ENCODE assay signal across 10 mouse cellular contexts in the genomic region with DNA sequence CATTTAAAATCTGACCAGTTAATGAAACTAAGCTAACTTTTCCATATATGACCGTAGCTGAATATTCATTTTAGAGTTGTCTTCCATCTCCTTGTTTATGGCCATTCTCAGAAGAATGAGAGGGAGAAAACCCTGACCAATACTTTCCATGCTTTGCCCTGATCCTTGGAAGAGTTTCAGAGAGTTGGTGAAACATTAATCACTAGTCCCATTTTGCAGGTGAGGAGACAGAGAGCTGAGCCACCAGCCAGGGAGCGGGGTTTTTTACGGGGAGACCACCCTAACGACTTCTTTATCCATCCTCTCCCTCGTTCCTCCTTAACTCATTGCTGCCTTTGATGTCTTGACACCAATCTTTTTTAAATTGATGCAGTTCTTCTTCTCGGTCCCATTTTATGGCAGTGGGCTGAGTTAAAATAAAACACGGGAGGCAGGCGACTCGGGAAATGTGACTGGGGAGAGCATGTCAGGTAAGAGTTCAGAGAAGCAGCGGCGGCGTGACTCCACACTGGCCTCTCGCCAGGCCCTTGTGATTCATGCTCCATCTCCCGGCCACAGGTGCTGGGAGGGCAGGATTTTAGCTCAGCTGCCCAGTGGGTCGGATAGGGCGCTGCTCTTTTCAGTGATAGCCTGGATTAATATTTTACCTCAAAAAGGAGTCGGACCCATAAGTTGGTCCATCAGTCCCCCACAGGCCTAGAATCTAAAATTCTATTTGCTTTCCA.
DNase-seq lines count a peak whose midpoint lies in the region; ATAC-seq and TF ChIP-seq lines count a peak whose summit lies in the region.
"Had no signal": no experiment of that assay in that cellular context is flagged by ENCODE, and none has a peak within 500 bp of the region (broad histone marks: within the 10 kb centered on the region; RNA-seq: fewer than 3 reads in every experiment).

No protein-coding gene starts in this region.

- H3K4me2 ChIP-seq in hindbrain, embryonic 14.5 days (replicated peaks) = no peak overlapping the region
- H3K4me2 ChIP-seq in forebrain, embryonic 15.5 days (replicated peaks) = no peak overlapping the region
- H3K4me2 ChIP-seq: embryonic facial prominence, embryonic 15.5 days; lung, embryonic 15.5 days had no signal

- H3K4me3 ChIP-seq in hindbrain, embryonic 10.5 days = no peak overlapping the region
- no peak overlapping the region for H3K4me3 ChIP-seq in hindbrain, embryonic 14.5 days (replicated peaks; ENCODE audit: low read length)
- H3K4me3 ChIP-seq in small intestine, adult 2 months (ENCODE audit: low read depth, low read length) = no peak overlapping the region
- H3K4me3 ChIP-seq in forebrain, embryonic 15.5 days = no peak overlapping the region
- H3K4me3 ChIP-seq: embryonic facial prominence, embryonic 15.5 days; lung, embryonic 15.5 days had no signal

- H3K9me3 ChIP-seq in hindbrain, embryonic 10.5 days = peaks cover 6% of the 10 kb centered on the region; the same call in 1 of the 2 replicates
- H3K9me3 ChIP-seq in hindbrain, embryonic 14.5 days (ENCODE audit: control insufficient read depth, low read length) = peaks cover 6% of the 10 kb centered on the region; the same call in 1 of the 2 replicates
- H3K9me3 ChIP-seq in forebrain, embryonic 15.5 days = no peaks in the 10 kb centered on the region
- H3K9me3 ChIP-seq: embryonic facial prominence, embryonic 15.5 days; lung, embryonic 15.5 days had no signal

- 0 out of 2 replicates have a peak, but pooled peaks have one; percentile 23 for TF ChIP-seq CTCF in small intestine, adult 2 months (IDR thresholded peaks at IDR 0.05; ENCODE audit: extremely low read depth, insufficient read length, insufficient replicate concordance, low read depth, low read length)

- peaks cover 26% of the 10 kb centered on the region for H3K4me1 ChIP-seq in hindbrain, embryonic 10.5 days (replicated peaks)
- H3K4me1 ChIP-seq in hindbrain, embryonic 14.5 days (replicated peaks; ENCODE audit: control insufficient read depth, insufficient read depth, low read length) = peaks cover 10% of the 10 kb centered on the region
- H3K4me1 ChIP-seq in small intestine, adult 2 months (ENCODE audit: control insufficient read depth, insufficient read depth, insufficient read length, low read length) = peaks cover 11% of the 10 kb centered on the region; the same call in 1 of the 2 replicates
- no peaks in the 10 kb centered on the region for H3K4me1 ChIP-seq in forebrain, embryonic 15.5 days
- H3K4me1 ChIP-seq: embryonic facial prominence, embryonic 15.5 days had no signal

- H3K27me3 ChIP-seq in hindbrain, embryonic 10.5 days (ENCODE audit: insufficient read depth, poor library complexity, severe bottlenecking) = 0 out of 2 replicates have a peak, but pooled peaks cover 3% of the 10 kb centered on the region
- no peaks in the 10 kb centered on the region for H3K27me3 ChIP-seq in hindbrain, embryonic 14.5 days (ENCODE audit: control insufficient read depth, insufficient read depth, low read length)
- no peaks in the 10 kb centered on the region for H3K27me3 ChIP-seq in small intestine, adult 2 months (ENCODE audit: control insufficient read depth, insufficient read depth, low read length)
- H3K27me3 ChIP-seq in forebrain, embryonic 15.5 days = no peaks in the 10 kb centered on the region
- H3K27me3 ChIP-seq: embryonic facial prominence, embryonic 15.5 days; lung, embryonic 15.5 days had no signal

- WGBS in hindbrain, embryonic 10.5 days = 90% methylated on average over 17 of the region's 17 CpGs
- WGBS in hindbrain, embryonic 14.5 days = 77% methylated on average over 17 of the region's 17 CpGs
- WGBS in large intestine, adult 2 months = 28% methylated on average over 17 of the region's 17 CpGs
- 31% methylated on average over 17 of the region's 17 CpGs for WGBS in small intestine, adult 2 months
- 82% methylated on average over 17 of the region's 17 CpGs for WGBS in forebrain, embryonic 15.5 days

- H3K27ac ChIP-seq in hindbrain, embryonic 10.5 days = peak overlapping the region; percentile 84
- no peak overlapping the region for H3K27ac ChIP-seq in hindbrain, embryonic 14.5 days
- H3K27ac ChIP-seq in small intestine, adult 2 months (ENCODE audit: insufficient read depth, low read depth, low read length) = peak overlapping the region; percentile 88
- no peak overlapping the region for H3K27ac ChIP-seq in forebrain, embryonic 15.5 days (replicated peaks)
- H3K27ac ChIP-seq: embryonic facial prominence, embryonic 15.5 days had no signal

- no peak for ATAC-seq in hindbrain, embryonic 14.5 days (ENCODE audit: low FRiP score)
- no peak for ATAC-seq in forebrain, embryonic 15.5 days (replicated peaks)

- H3K9ac ChIP-seq in hindbrain, embryonic 14.5 days = no peak overlapping the region
- H3K9ac ChIP-seq in forebrain, embryonic 15.5 days (replicated peaks) = no peak overlapping the region
- H3K9ac ChIP-seq: embryonic facial prominence, embryonic 15.5 days; lung, embryonic 15.5 days had no signal

- H3K36me3 ChIP-seq in hindbrain, embryonic 10.5 days = no peaks in the 10 kb centered on the region
- H3K36me3 ChIP-seq in hindbrain, embryonic 14.5 days (replicated peaks; ENCODE audit: control insufficient read depth, insufficient read depth) = no peaks in the 10 kb centered on the region
- no peaks in the 10 kb centered on the region for H3K36me3 ChIP-seq in small intestine, adult 2 months (ENCODE audit: control insufficient read depth, insufficient read depth, low read length)
- no peaks in the 10 kb centered on the region for H3K36me3 ChIP-seq in forebrain, embryonic 15.5 days
- H3K36me3 ChIP-seq: embryonic facial prominence, embryonic 15.5 days; lung, embryonic 15.5 days had no signal

- no peak for DNase-seq in hindbrain, embryonic 10.5 days (ENCODE audit: low spot score)
- DNase-seq in hindbrain, embryonic 14.5 days (ENCODE audit: low spot score) = no peak
- DNase-seq in adrenal gland, postnatal 36 days = peak; percentile 63 to 71
- peak; percentile 57 for DNase-seq in large intestine, adult 2 months (ENCODE audit: low read depth, low spot score)
- DNase-seq in frontal cortex, postnatal 25 days (ENCODE audit: low spot score in 2 of 2) = no peak
- no peak for DNase-seq in thymus, postnatal 25 days

- no peak for TF ChIP-seq POLR2A in small intestine, adult 2 months (IDR thresholded peaks at IDR 0.05; ENCODE audit: low read depth, low read length)

Comparison
In these comparisons a context has a peak if more than half of its experiments do, and no peak if none do; other contexts are left out.
1. H3K27ac ChIP-seq: peak in hindbrain, embryonic 10.5 days (single experiment) and small intestine, adult 2 months (single experiment); none in hindbrain, embryonic 14.5 days (single experiment) and forebrain, embryonic 15.5 days (single experiment).
2. DNase-seq: peak in adrenal gland, postnatal 36 days (2 of 2) and large intestine, adult 2 months (single experiment); none in hindbrain, embryonic 10.5 days (single experiment), hindbrain, embryonic 14.5 days (single experiment), frontal cortex, postnatal 25 days (0 of 2) and thymus, postnatal 25 days (single experiment).